Mouse (Mus musculus) liver, embryonic 16.5 days (tissue): ENCODE measurements around the gene Ppp1r12b. TPM values are rescaled to one million over a fixed set of nuclear protein-coding genes. Genes with fewer than 3 reads are reported as not detected.

Experiments used
- ATAC-seq: fragments of 200-750 bp; cut with Nextera tagmentation; 2 replicates; pipeline ENCODE4 v1.8.0; 2017; ENCODE audit warnings: low read depth, mild to moderate bottlenecking, moderate number of reproducible peaks, moderate library complexity
- H3K27ac ChIP-seq: fragments of 300-500 bp; sonication (generic); 2 replicates; pipeline ENCODE4 v1.5.1; 2014; ENCODE audit warnings: mild to moderate bottlenecking, low read length
- H3K27me3 ChIP-seq: fragments of 300-500 bp; sonication (generic); 2 replicates; pipeline ENCODE4 v1.6.1; 2014; ENCODE audit warnings: low read depth, low read length, mixed read lengths; ENCODE audit not compliant: control insufficient read depth, insufficient read depth
- H3K36me3 ChIP-seq: fragments of 300-500 bp; sonication (generic); 2 replicates; pipeline ENCODE4 v1.6.1; 2014; ENCODE audit warnings: mild to moderate bottlenecking; ENCODE audit not compliant: control insufficient read depth, insufficient read depth
- H3K4me1 ChIP-seq: fragments of 300-500 bp; sonication (generic); 2 replicates; pipeline ENCODE4 v1.6.1; 2014; ENCODE audit warnings: low read depth, low read length, mixed read lengths; ENCODE audit not compliant: control insufficient read depth
- H3K4me2 ChIP-seq: fragments of 300-500 bp; sonication (generic); 2 replicates; pipeline ENCODE4 v1.6.1; 2014; ENCODE audit warnings: low read depth, low read length, mixed read lengths
- H3K4me3 ChIP-seq: fragments of 300-500 bp; sonication (generic); 2 replicates; pipeline ENCODE4 v1.5.1; 2014; ENCODE audit warnings: low read depth, mild to moderate bottlenecking, low read length
- H3K9ac ChIP-seq: fragments of 300-500 bp; sonication (generic); 2 replicates; pipeline ENCODE4 v1.6.1; 2014; ENCODE audit warnings: low read depth, low read length
- H3K9me3 ChIP-seq: fragments of 300-500 bp; sonication (generic); replicated peaks from 2 replicates; pipeline ENCODE4 v1.6.1; 2016; ENCODE audit warnings: low read length; ENCODE audit not compliant: control insufficient read depth
- WGBS: fragments of 180-500 bp; shearing (Covaris S2); extraction: QIAGEN DNeasy Blood & Tissue Kit; methylation state at CpG from one replicate; pipeline ENCODE4 v1.1.7; 2014; ENCODE audit not compliant: insufficient replicate concordance; 5-methylcytosine and 5-hydroxymethylcytosine counted together
- polyA plus RNA-seq: library from polyadenylated mRNA; unstranded; fragments of >200 nt; fragmentation: Nextera tagmentation; extraction: Ambion mirVana; gene quantifications from 2 replicates; pipeline ENCODE4 v1.2.1, GENCODE M21; 2015

The Ppp1r12b gene
- polyA plus RNA-seq, 1 experiment from 2014 or later: 2.4 TPM

- H3K27ac ChIP-seq: no peak overlapping the region
- H3K9ac ChIP-seq: no peak overlapping the region
- H3K36me3 ChIP-seq: no peaks in the 10 kb centered on the region
These were observed 130.8 kb downstream of the Ppp1r12b start for GRCm38 (mm10) chr1:134824896-134825295.

GRCm38 (mm10) chr1:134823842-134824241 lies 131.9 kb downstream of the Ppp1r12b start:
- Histone ChIP-seq H3K9ac (no peak overlapping the region), H3K27ac (no peak overlapping the region), H3K36me3 (no peaks in the 10 kb centered on the region), H3K4me1 (peaks cover 3% of the 10 kb centered on the region; the same call in 1 of the 2 replicates), H3K4me3 (no peak overlapping the region), H3K27me3 (no peaks in the 10 kb centered on the region), H3K9me3 (no peaks in the 10 kb centered on the region), H3K4me2 (no peak overlapping the region)
- ATAC-seq: no peak
- 71% methylated on average over 7 of the region's 7 CpGs for WGBS

More at GRCm38 (mm10) chr1:134824896-134825295, 130.8 kb downstream of the Ppp1r12b start:
- peaks cover 3% of the 10 kb centered on the region; the same call in 1 of the 2 replicates for H3K4me1 ChIP-seq
- no peaks in the 10 kb centered on the region for H3K9me3 ChIP-seq
- WGBS: 80% methylated on average over 6 of the region's 6 CpGs
- no peak overlapping the region for H3K4me3 ChIP-seq
- H3K4me2 ChIP-seq: no peak overlapping the region
- no peak for ATAC-seq
- H3K27me3 ChIP-seq: no peaks in the 10 kb centered on the region

- Histone ChIP-seq H3K9me3 (no peaks in the 10 kb centered on the region), H3K4me3 (no peak overlapping the region), H3K27ac (no peak overlapping the region), H3K27me3 (no peaks in the 10 kb centered on the region), H3K9ac (no peak overlapping the region), H3K36me3 (no peaks in the 10 kb centered on the region), H3K4me2 (no peak overlapping the region), H3K4me1 (peaks cover 3% of the 10 kb centered on the region; the same call in 1 of the 2 replicates)
- WGBS: 82% methylated on average over 8 of the region's 8 CpGs
- ATAC-seq: no peak
These were observed 132.4 kb downstream of the Ppp1r12b start for GRCm38 (mm10) chr1:134823323-134823722.

DNA sequence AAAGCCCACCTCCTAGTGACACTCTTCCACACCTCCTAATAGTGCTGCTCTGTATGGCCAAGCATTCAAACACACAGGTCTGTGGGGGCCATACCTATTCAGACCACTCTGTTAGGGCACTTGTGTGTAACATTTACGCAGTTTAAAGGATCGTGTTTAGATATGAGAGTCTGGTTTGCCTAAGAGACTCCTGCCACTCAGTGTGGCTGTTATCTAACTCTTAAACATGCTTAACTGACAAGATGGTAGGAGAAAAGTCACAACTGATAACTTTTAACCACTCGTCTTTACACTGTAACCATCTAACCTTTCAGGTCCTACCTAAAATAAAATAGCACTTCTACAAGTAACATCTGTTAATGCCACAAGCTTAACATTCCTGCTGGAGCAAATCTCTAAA lies 134.9 kb downstream of the Ppp1r12b start:
- 0 out of 2 replicates have a peak overlapping the region, but pooled peaks have one; percentile 27 for H3K27ac ChIP-seq
- H3K36me3 ChIP-seq: no peaks in the 10 kb centered on the region
- no peaks in the 10 kb centered on the region for H3K9me3 ChIP-seq
- no peak overlapping the region for H3K4me3 ChIP-seq
- ATAC-seq: peak; percentile 49; the same call in 1 of the 2 replicates
- H3K4me1 ChIP-seq: peaks cover 18% of the 10 kb centered on the region
- H3K27me3 ChIP-seq: no peaks in the 10 kb centered on the region
- WGBS: 26% methylated on average over 3 of the region's 3 CpGs
- H3K9ac ChIP-seq: no peak overlapping the region
- H3K4me2 ChIP-seq: no peak overlapping the region

DNA sequence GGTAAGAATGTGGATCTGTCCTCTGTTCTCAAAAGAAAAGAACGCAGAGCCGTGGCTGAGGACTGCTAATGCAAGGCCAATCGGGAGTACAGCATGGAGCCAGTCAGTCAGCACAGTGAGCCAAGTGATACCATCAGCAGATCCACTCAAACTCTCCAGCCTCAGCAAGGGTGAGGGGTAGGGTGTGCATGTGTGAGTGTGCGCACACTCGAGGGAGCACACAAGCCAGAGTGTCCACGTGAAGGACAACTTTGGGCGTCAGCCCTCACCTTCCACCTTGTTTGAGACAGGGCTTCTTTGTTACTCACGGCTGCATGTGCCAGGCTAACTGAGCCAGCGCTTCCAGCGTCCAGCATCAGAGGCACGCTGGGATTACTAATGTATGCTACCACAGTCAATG lies 136.5 kb downstream of the Ppp1r12b start:
- Histone ChIP-seq H3K27ac (no peak overlapping the region), H3K36me3 (no peaks in the 10 kb centered on the region), H3K9me3 (no peaks in the 10 kb centered on the region), H3K9ac (no peak overlapping the region), H3K4me3 (no peak overlapping the region), H3K27me3 (no peaks in the 10 kb centered on the region), H3K4me2 (no peak overlapping the region), H3K4me1 (peaks cover 18% of the 10 kb centered on the region)
- WGBS: 81% methylated on average over 11 of the region's 11 CpGs
- no peak for ATAC-seq

GRCm38 (mm10) chr1:134818716-134819115 lies 137.0 kb downstream of the Ppp1r12b start:
- H3K27ac ChIP-seq: no peak overlapping the region
- peaks cover 18% of the 10 kb centered on the region for H3K4me1 ChIP-seq
- no peaks in the 10 kb centered on the region for H3K9me3 ChIP-seq
- H3K27me3 ChIP-seq: no peaks in the 10 kb centered on the region
- H3K4me2 ChIP-seq: no peak overlapping the region
- H3K36me3 ChIP-seq: no peaks in the 10 kb centered on the region
- no peak for ATAC-seq
- no peak overlapping the region for H3K9ac ChIP-seq
- no peak overlapping the region for H3K4me3 ChIP-seq
- WGBS: 85% methylated on average over 3 of the region's 3 CpGs

DNA sequence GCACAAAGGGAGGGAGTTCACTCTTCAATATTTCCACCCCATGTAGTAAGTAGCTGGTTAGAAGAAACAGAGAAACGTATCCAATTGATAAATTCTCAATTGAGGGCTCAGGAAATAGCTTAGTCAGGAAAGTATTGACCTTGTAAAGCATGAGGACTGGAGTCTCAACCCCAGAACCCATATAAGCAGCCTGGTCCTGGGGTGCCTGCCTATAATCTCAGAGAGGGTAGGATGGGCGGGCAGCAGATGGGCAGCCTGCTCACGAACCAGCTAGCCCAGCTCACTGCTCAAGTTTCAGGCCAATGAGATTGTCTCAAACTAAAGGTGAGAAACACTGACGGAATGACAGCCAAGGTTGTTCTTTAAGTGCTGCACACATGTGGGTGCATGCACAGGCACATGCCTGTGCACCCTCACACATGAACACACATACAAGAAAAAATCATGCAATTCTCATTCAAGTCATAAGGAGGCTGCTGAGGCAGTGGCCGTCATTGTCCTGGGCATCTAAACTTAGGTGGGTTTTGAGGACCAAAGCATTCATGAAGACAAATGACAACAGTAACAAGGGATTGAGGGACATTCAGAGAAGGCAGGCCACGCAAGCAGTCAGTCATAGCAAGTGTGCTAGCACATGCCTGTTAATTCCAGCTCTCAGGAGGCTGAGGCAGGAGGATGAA lies 137.7 kb downstream of the Ppp1r12b start:
- no peak for ATAC-seq
- no peak overlapping the region for H3K27ac ChIP-seq

DNA sequence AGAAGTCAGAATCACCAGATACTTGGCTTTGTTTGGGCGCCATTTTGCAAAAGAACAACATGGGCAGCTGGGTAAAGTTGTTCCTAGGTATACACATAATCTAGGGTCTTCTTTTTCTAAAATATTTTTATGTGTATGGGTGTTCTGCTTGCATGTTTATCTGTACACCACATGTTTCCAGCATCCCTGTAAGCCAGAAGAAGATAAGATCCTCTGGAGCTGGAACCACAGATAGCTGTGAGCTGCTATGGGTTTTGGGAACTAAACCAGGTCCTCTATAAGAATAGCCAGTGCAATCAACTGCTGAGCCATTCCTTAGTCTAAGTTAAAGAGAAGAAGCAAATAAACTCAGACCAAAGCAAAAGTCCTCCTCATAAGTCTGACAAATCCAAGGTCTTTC lies 138.6 kb downstream of the Ppp1r12b start:
- Histone ChIP-seq H3K27ac (peak overlapping the region; percentile 37; the same call in 1 of the 2 replicates), H3K4me2 (no peak overlapping the region)
- peak; percentile 71 for ATAC-seq

More for the DNA sequence above, 137.7 kb downstream of the Ppp1r12b start:
- H3K36me3 ChIP-seq: no peaks in the 10 kb centered on the region
- H3K4me1 ChIP-seq: peaks cover 18% of the 10 kb centered on the region
- no peak overlapping the region for H3K4me3 ChIP-seq
- no peaks in the 10 kb centered on the region for H3K9me3 ChIP-seq
- WGBS: 85% methylated on average over 6 of the region's 6 CpGs
- H3K4me2 ChIP-seq: no peak overlapping the region
- no peaks in the 10 kb centered on the region for H3K27me3 ChIP-seq
- H3K9ac ChIP-seq: no peak overlapping the region

GRCm38 (mm10) chr1:134816617-134817016 lies 139.1 kb downstream of the Ppp1r12b start:
- H3K36me3 ChIP-seq: no peaks in the 10 kb centered on the region
- no peak overlapping the region for H3K9ac ChIP-seq
- no peak overlapping the region for H3K4me3 ChIP-seq
- 42% methylated on average over 6 of the region's 6 CpGs for WGBS
- H3K4me2 ChIP-seq: no peak overlapping the region
- no peaks in the 10 kb centered on the region for H3K9me3 ChIP-seq
- peaks cover 18% of the 10 kb centered on the region for H3K4me1 ChIP-seq
- H3K27me3 ChIP-seq: no peaks in the 10 kb centered on the region
- peak; percentile 75 for ATAC-seq
- H3K27ac ChIP-seq: peak overlapping the region; percentile 37; the same call in 1 of the 2 replicates

More for the DNA sequence above, 138.6 kb downstream of the Ppp1r12b start:
- H3K27me3 ChIP-seq: no peaks in the 10 kb centered on the region
- H3K9me3 ChIP-seq: no peaks in the 10 kb centered on the region
- no peak overlapping the region for H3K9ac ChIP-seq
- no peak overlapping the region for H3K4me3 ChIP-seq
- no peaks in the 10 kb centered on the region for H3K36me3 ChIP-seq
- H3K4me1 ChIP-seq: peaks cover 18% of the 10 kb centered on the region
- WGBS: 72% methylated on average over 1 of the region's 1 CpGs
